Mouse (Mus musculus): ENCODE results near the gene Bbs9. TPM values are rescaled to one million over a fixed set of nuclear protein-coding genes. Genes with fewer than 3 reads are reported as not detected.

The Bbs9 gene
- polyA plus RNA-seq, 1 experiment from 2014 or later, result 17.4 TPM

DNA sequence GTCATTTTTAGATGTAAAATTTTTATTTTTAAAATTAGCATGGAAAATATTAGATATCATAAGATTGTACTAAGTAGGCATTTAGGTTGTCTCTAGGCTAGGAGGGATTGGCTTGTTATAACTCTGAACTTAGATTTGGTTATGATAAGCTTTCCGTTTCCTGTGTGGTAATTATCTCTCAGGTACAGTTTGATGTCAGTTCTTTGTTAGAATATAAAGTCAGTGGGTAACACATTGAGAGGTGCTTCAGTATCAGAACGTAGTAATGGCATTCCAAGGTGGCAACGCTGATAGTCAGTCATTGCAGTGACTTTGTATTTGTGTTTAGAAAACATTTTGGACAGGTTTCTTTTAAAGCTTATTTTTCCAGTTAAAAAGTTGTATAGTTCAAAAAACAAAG lies 170.9 kb downstream of the Bbs9 start:
- H3K36me3 ChIP-seq, result no peaks in the 10 kb centered on the region
- H3K9ac ChIP-seq (replicated peaks), result no peak overlapping the region
- WGBS, result 93% methylated on average over 3 of the region's 3 CpGs
- H3K4me3 ChIP-seq (replicated peaks), result no peak overlapping the region
- H3K9me3 ChIP-seq (replicated peaks), result no peaks in the 10 kb centered on the region
- no peak overlapping the region for H3K4me2 ChIP-seq
- no peaks in the 10 kb centered on the region for H3K27me3 ChIP-seq (replicated peaks)
- no peak for ATAC-seq (ENCODE audit: low FRiP score)
- no peak overlapping the region for H3K27ac ChIP-seq (replicated peaks)
- no peaks in the 10 kb centered on the region for H3K4me1 ChIP-seq

DNA sequence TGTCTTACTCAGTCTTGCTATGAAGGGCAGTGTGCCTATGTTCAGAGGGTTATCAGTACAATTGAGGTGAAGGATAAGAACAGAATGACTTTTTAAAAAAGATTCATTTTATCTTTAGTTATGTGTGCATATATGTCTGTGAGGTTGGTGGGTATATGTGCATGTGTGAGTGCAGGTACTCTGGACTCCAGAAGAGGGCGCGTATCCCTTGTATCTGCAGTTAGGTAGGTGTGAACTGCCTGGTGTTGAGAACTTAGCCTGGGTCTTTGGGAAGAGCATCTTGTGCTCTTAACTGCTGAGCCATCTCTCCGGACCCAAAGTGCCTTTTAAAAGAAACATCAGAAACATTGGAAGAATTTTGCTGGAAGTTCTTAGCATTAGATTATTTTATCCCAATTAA lies 172.6 kb downstream of the Bbs9 start:
- H3K9me3 ChIP-seq (replicated peaks), result no peaks in the 10 kb centered on the region
- H3K4me1 ChIP-seq, result no peaks in the 10 kb centered on the region
- H3K4me2 ChIP-seq, result no peak overlapping the region
- no peaks in the 10 kb centered on the region for H3K36me3 ChIP-seq
- H3K9ac ChIP-seq (replicated peaks), result no peak overlapping the region
- no peak overlapping the region for H3K4me3 ChIP-seq (replicated peaks)
- H3K27ac ChIP-seq (replicated peaks), result no peak overlapping the region
- no peaks in the 10 kb centered on the region for H3K27me3 ChIP-seq (replicated peaks)
- 98% methylated on average over 3 of the region's 3 CpGs for WGBS
- no peak for ATAC-seq (ENCODE audit: low FRiP score)

GRCm38 (mm10) chr9:22649606-22650005 lies 174.1 kb downstream of the Bbs9 start:
- no peak for ATAC-seq (ENCODE audit: low FRiP score)
- H3K27ac ChIP-seq (replicated peaks), result no peak overlapping the region
- no peak overlapping the region for H3K4me2 ChIP-seq
- WGBS, result 90% methylated on average over 10 of the region's 10 CpGs
- no peaks in the 10 kb centered on the region for H3K36me3 ChIP-seq
- H3K4me3 ChIP-seq (replicated peaks), result no peak overlapping the region
- H3K27me3 ChIP-seq (replicated peaks), result no peaks in the 10 kb centered on the region
- H3K9ac ChIP-seq (replicated peaks), result no peak overlapping the region
- H3K4me1 ChIP-seq, result no peaks in the 10 kb centered on the region
- H3K9me3 ChIP-seq (replicated peaks), result no peaks in the 10 kb centered on the region

- Histone ChIP-seq H3K27me3 (replicated peaks) (no peaks in the 10 kb centered on the region), H3K36me3 (no peaks in the 10 kb centered on the region), H3K9ac (replicated peaks) (no peak overlapping the region), H3K27ac (replicated peaks) (no peak overlapping the region), H3K9me3 (replicated peaks) (no peaks in the 10 kb centered on the region), H3K4me3 (replicated peaks) (no peak overlapping the region), H3K4me1 (no peaks in the 10 kb centered on the region), H3K4me2 (no peak overlapping the region)
- 68% methylated on average over 1 of the region's 1 CpGs for WGBS
- ATAC-seq (ENCODE audit: low FRiP score), result no peak
These were observed 175.3 kb downstream of the Bbs9 start for GRCm38 (mm10) chr9:22650781-22651180.

- Histone ChIP-seq H3K9me3 (replicated peaks) (no peaks in the 10 kb centered on the region), H3K36me3 (no peaks in the 10 kb centered on the region), H3K27me3 (replicated peaks) (no peaks in the 10 kb centered on the region), H3K4me2 (no peak overlapping the region), H3K4me1 (no peaks in the 10 kb centered on the region), H3K4me3 (replicated peaks) (no peak overlapping the region), H3K9ac (replicated peaks) (no peak overlapping the region), H3K27ac (replicated peaks) (no peak overlapping the region)
- ATAC-seq (ENCODE audit: low FRiP score), result no peak
- 95% methylated on average over 3 of the region's 3 CpGs for WGBS
These were observed 176.1 kb downstream of the Bbs9 start for GRCm38 (mm10) chr9:22651619-22652018.

GRCm38 (mm10) chr9:22654726-22655393 lies 179.3 kb downstream of the Bbs9 start:
- no peak overlapping the region for H3K4me3 ChIP-seq (replicated peaks)
- H3K9me3 ChIP-seq (replicated peaks), result no peaks in the 10 kb centered on the region
- no peaks in the 10 kb centered on the region for H3K4me1 ChIP-seq
- no peak for ATAC-seq (ENCODE audit: low FRiP score)
- H3K27ac ChIP-seq (replicated peaks), result no peak overlapping the region
- H3K36me3 ChIP-seq, result no peaks in the 10 kb centered on the region
- H3K27me3 ChIP-seq (replicated peaks), result no peaks in the 10 kb centered on the region
- no peak overlapping the region for H3K4me2 ChIP-seq
- 65% methylated on average over 11 of the region's 11 CpGs for WGBS
- H3K9ac ChIP-seq (replicated peaks), result no peak overlapping the region

- Histone ChIP-seq H3K9me3 (replicated peaks) (no peaks in the 10 kb centered on the region), H3K4me2 (no peak overlapping the region), H3K27me3 (replicated peaks) (no peaks in the 10 kb centered on the region), H3K27ac (replicated peaks) (no peak overlapping the region), H3K4me1 (no peaks in the 10 kb centered on the region), H3K4me3 (replicated peaks) (no peak overlapping the region), H3K9ac (replicated peaks) (no peak overlapping the region), H3K36me3 (no peaks in the 10 kb centered on the region)
- ATAC-seq (ENCODE audit: low FRiP score), result no peak
- 91% methylated on average over 5 of the region's 5 CpGs for WGBS
These were observed 181.7 kb downstream of the Bbs9 start for GRCm38 (mm10) chr9:22657216-22657615.

DNA sequence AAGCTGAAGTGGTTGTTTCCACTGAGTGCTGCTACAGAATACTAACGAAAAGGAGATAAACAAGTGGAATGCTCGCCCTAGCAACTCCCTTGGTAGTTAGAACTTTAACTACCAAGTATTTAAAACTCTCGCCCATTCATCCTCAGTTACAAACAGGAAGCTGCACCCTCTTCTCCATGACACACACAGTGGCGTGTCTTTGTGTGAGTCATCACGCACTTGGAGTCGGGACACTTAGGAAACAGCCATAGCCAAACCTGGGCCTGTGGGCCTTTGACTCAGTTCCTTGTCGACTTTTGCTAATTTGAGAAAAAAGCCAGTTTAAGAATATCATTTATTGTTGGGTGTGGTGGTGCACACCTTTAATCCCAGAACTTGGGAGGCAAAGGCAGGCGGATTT lies 189.6 kb downstream of the Bbs9 start:
- H3K4me3 ChIP-seq (replicated peaks), result no peak overlapping the region
- H3K4me2 ChIP-seq, result no peak overlapping the region
- no peaks in the 10 kb centered on the region for H3K9me3 ChIP-seq (replicated peaks)
- H3K27me3 ChIP-seq (replicated peaks), result no peaks in the 10 kb centered on the region
- H3K4me1 ChIP-seq, result no peaks in the 10 kb centered on the region
- no peaks in the 10 kb centered on the region for H3K36me3 ChIP-seq
- 81% methylated on average over 8 of the region's 8 CpGs for WGBS
- H3K9ac ChIP-seq (replicated peaks), result no peak overlapping the region
- no peak overlapping the region for H3K27ac ChIP-seq (replicated peaks)
- no peak for ATAC-seq (ENCODE audit: low FRiP score)

- H3K4me1 ChIP-seq, result no peaks in the 10 kb centered on the region
- no peak for ATAC-seq (ENCODE audit: low FRiP score)
- H3K4me2 ChIP-seq, result no peak overlapping the region
- H3K9ac ChIP-seq (replicated peaks), result no peak overlapping the region
- WGBS, result 92% methylated on average over 2 of the region's 2 CpGs
- H3K9me3 ChIP-seq (replicated peaks), result no peaks in the 10 kb centered on the region
- H3K27ac ChIP-seq (replicated peaks), result no peak overlapping the region
- H3K27me3 ChIP-seq (replicated peaks), result no peaks in the 10 kb centered on the region
- no peaks in the 10 kb centered on the region for H3K36me3 ChIP-seq
- no peak overlapping the region for H3K4me3 ChIP-seq (replicated peaks)
These were observed 197.4 kb downstream of the Bbs9 start for GRCm38 (mm10) chr9:22672937-22673336.

GRCm38 (mm10) chr9:22677132-22677829 lies 201.8 kb downstream of the Bbs9 start:
- 84% methylated on average over 7 of the region's 7 CpGs for WGBS
- H3K4me2 ChIP-seq, result no peak overlapping the region
- H3K27me3 ChIP-seq (replicated peaks), result no peaks in the 10 kb centered on the region
- no peak overlapping the region for H3K4me3 ChIP-seq (replicated peaks)
- no peaks in the 10 kb centered on the region for H3K9me3 ChIP-seq (replicated peaks)
- no peaks in the 10 kb centered on the region for H3K4me1 ChIP-seq
- no peak overlapping the region for H3K9ac ChIP-seq (replicated peaks)
- no peak overlapping the region for H3K27ac ChIP-seq (replicated peaks)
- ATAC-seq (ENCODE audit: low FRiP score), result no peak
- no peaks in the 10 kb centered on the region for H3K36me3 ChIP-seq

GRCm38 (mm10) chr9:22677997-22678396 lies 202.5 kb downstream of the Bbs9 start:
- Histone ChIP-seq H3K9ac (replicated peaks) (no peak overlapping the region), H3K9me3 (replicated peaks) (no peaks in the 10 kb centered on the region), H3K4me3 (replicated peaks) (no peak overlapping the region), H3K4me1 (no peaks in the 10 kb centered on the region), H3K27me3 (replicated peaks) (no peaks in the 10 kb centered on the region), H3K36me3 (no peaks in the 10 kb centered on the region), H3K4me2 (no peak overlapping the region), H3K27ac (replicated peaks) (no peak overlapping the region)
- 52% methylated on average over 4 of the region's 4 CpGs for WGBS
- 0 out of 2 replicates have a peak, but pooled peaks have one; percentile 25 for ATAC-seq (ENCODE audit: low FRiP score)

- H3K36me3 ChIP-seq, result no peaks in the 10 kb centered on the region
- no peak overlapping the region for H3K4me2 ChIP-seq
- no peaks in the 10 kb centered on the region for H3K27me3 ChIP-seq (replicated peaks)
- H3K4me3 ChIP-seq (replicated peaks), result no peak overlapping the region
- no peak overlapping the region for H3K27ac ChIP-seq (replicated peaks)
- WGBS, result 69% methylated on average over 4 of the region's 4 CpGs
- no peak for ATAC-seq (ENCODE audit: low FRiP score)
- no peaks in the 10 kb centered on the region for H3K9me3 ChIP-seq (replicated peaks)
- H3K9ac ChIP-seq (replicated peaks), result no peak overlapping the region
- H3K4me1 ChIP-seq, result no peaks in the 10 kb centered on the region
These were observed 203.0 kb downstream of the Bbs9 start for GRCm38 (mm10) chr9:22678496-22678895.
